Mouse (Mus musculus) kidney, adult 2 months (tissue): ENCODE results near the gene Grn. TPM values are rescaled to one million over a fixed set of nuclear protein-coding genes. Genes with fewer than 3 reads are reported as not detected.
A peak's percentile ranks its signal among the peaks of the same experiment; 100 is the strongest.

Experiments
- DNase-seq: peaks from one replicate; pipeline ENCODE4 v3.0.0; 2021
- H3K27ac ChIP-seq: fragments of 200-500 bp; 2 replicates; pipeline ENCODE4 v1.5.1; 2012; ENCODE audit warnings: low read depth, low read length, control low read depth, inconsistent platforms; ENCODE audit not compliant: insufficient read depth
- H3K27me3 ChIP-seq: fragments of 200-500 bp; replicated peaks from 2 replicates; pipeline ENCODE4 v1.6.1; 2012; ENCODE audit warnings: mild to moderate bottlenecking, moderate library complexity, low read length, inconsistent platforms; ENCODE audit not compliant: control insufficient read depth, insufficient read depth
- H3K36me3 ChIP-seq: fragments of 200-500 bp; 2 replicates; pipeline ENCODE4 v1.6.1; 2012; ENCODE audit warnings: mild to moderate bottlenecking, moderate library complexity, low read length, inconsistent platforms; ENCODE audit not compliant: control insufficient read depth, insufficient read depth
- H3K4me1 ChIP-seq: fragments of 200-500 bp; 2 replicates; pipeline ENCODE4 v1.6.1; 2011; ENCODE audit warnings: low read length; ENCODE audit not compliant: control insufficient read depth, insufficient read depth
- H3K4me3 ChIP-seq: fragments of 200-500 bp; 2 replicates; pipeline ENCODE4 v1.5.1; 2011; ENCODE audit warnings: mild to moderate bottlenecking, low read depth, low read length, control low read depth; ENCODE audit not compliant: insufficient read depth
- CTCF ChIP-seq: fragments of 200-500 bp; conservative IDR thresholded peaks from 2 replicates; pipeline ENCODE4 v1.5.1; 2011; ENCODE audit warnings: low read depth, mild to moderate bottlenecking, control low read depth, low read length, moderate library complexity, mixed read lengths; ENCODE audit not compliant: insufficient read depth, insufficient read length
- POLR2A ChIP-seq: fragments of 200-500 bp; IDR thresholded peaks from one replicate; pipeline ENCODE4 v1.6.1; 2011; ENCODE audit warnings: low read depth, low read length, control low read depth
- WGBS: fragments of 180-500 bp; shearing (Covaris S2); methylation state at CpG from one replicate; pipeline ENCODE4 v1.1.7; 2018; 5-methylcytosine and 5-hydroxymethylcytosine counted together
- polyA plus RNA-seq: library from polyadenylated mRNA; depleted of rRNA; stranded (reverse); fragments of >200 nt; gene quantifications from 2 replicates; pipeline ENCODE4 v1.2.3, GENCODE M21; 2012

Grn gene
- polyA plus RNA-seq, 1 experiment: 195 TPM

GRCm38 (mm10) chr11:102445264-102445890, 15.3 kb downstream of the Grn start:
- 32% methylated on average over 10 of the region's 10 CpGs for WGBS
- Histone ChIP-seq H3K27ac (no peak overlapping the region), H3K36me3 (no peaks in the 10 kb centered on the region), H3K4me3 (no peak overlapping the region), H3K27me3 (peaks cover 2% of the 10 kb centered on the region), H3K4me1 (no peaks in the 10 kb centered on the region)
- no peak for TF ChIP-seq CTCF
- TF ChIP-seq POLR2A: no peak
- no peak for DNase-seq

GRCm38 (mm10) chr11:102445891-102446361, 15.8 kb downstream of the Grn start:
- peak overlapping the region; percentile 74; the same call in 1 of the 2 replicates for H3K4me3 ChIP-seq
- peak; percentile 46 for DNase-seq
- peak overlapping the region; percentile 18; the same call in 1 of the 2 replicates for H3K27ac ChIP-seq
- peaks cover 2% of the 10 kb centered on the region for H3K27me3 ChIP-seq
- no peaks in the 10 kb centered on the region for H3K4me1 ChIP-seq
- TF ChIP-seq CTCF (no peak), POLR2A (no peak)
- 19% methylated on average over 7 of the region's 7 CpGs for WGBS
- H3K36me3 ChIP-seq: no peaks in the 10 kb centered on the region

- H3K36me3 ChIP-seq: no peaks in the 10 kb centered on the region
- H3K27me3 ChIP-seq: peaks cover 2% of the 10 kb centered on the region
- 2% methylated on average over 44 of the region's 49 CpGs for WGBS
- TF ChIP-seq POLR2A (no peak), CTCF (no peak)
- no peaks in the 10 kb centered on the region for H3K4me1 ChIP-seq
- peak overlapping the region; percentile 18 for H3K27ac ChIP-seq
- peak overlapping the region; percentile 74 for H3K4me3 ChIP-seq
- DNase-seq: no peak
Observed at GRCm38 (mm10) chr11:102446581-102447461, 16.7 kb downstream of the Grn start.

GRCm38 (mm10) chr11:102447497-102447896, 17.4 kb downstream of the Grn start, which contains the start of gene Fam171a2:
Gene Fam171a2, minus strand, starts transcription at chr11:102447682.
- peak within 1 kb of the TSS; percentile 18 for H3K27ac ChIP-seq
- under 1% methylated on average over 40 of the region's 40 CpGs for WGBS
- no peaks in the 10 kb centered on the region for H3K4me1 ChIP-seq

GRCm38 (mm10) chr11:102448327-102448726, 18.2 kb downstream of the Grn start:
- WGBS: 35% methylated on average over 8 of the region's 8 CpGs
- no peak for DNase-seq
- peaks cover 2% of the 10 kb centered on the region for H3K27me3 ChIP-seq
- no peaks in the 10 kb centered on the region for H3K4me1 ChIP-seq
- H3K4me3 ChIP-seq: no peak overlapping the region
- TF ChIP-seq POLR2A (no peak), CTCF (no peak)
- no peak overlapping the region; the same call in 1 of the 2 replicates for H3K27ac ChIP-seq
- H3K36me3 ChIP-seq: no peaks in the 10 kb centered on the region

More at GRCm38 (mm10) chr11:102447497-102447896, 17.4 kb downstream of the Grn start, which contains the start of gene Fam171a2:
- peak; percentile 59 for DNase-seq
- Histone ChIP-seq H3K4me3 (peak within 1 kb of the TSS; percentile 74), H3K36me3 (no peaks in the 10 kb centered on the region), H3K27me3 (peaks cover 2% of the 10 kb centered on the region)
- TF ChIP-seq CTCF (peak; percentile 49), POLR2A (no peak)

- no peaks in the 10 kb centered on the region for H3K4me1 ChIP-seq
- no peak overlapping the region for H3K4me3 ChIP-seq
- H3K27me3 ChIP-seq: peaks cover 2% of the 10 kb centered on the region
- 36% methylated on average over 17 of the region's 17 CpGs for WGBS
- DNase-seq: peak; percentile 75
- no peak for TF ChIP-seq CTCF
- no peak for TF ChIP-seq POLR2A
- no peaks in the 10 kb centered on the region for H3K36me3 ChIP-seq
- H3K27ac ChIP-seq: peak overlapping the region; percentile 9; the same call in 1 of the 2 replicates
Observed at GRCm38 (mm10) chr11:102449043-102450008, 19.2 kb downstream of the Grn start.
